Mouse (Mus musculus): ENCODE data around the gene Rhcg.

GRCm38 (mm10) chr7:79563675-79564074 lies 53.8 kb downstream of the Rhcg start:
- no peak for TF ChIP-seq POLR2A (IDR thresholded peaks at IDR 0.05; ENCODE audit: borderline replicate concordance, control insufficient read depth, low read depth, low read length)
- 0 out of 2 replicates have a peak, but pooled peaks have one; percentile 6 for TF ChIP-seq CTCF (IDR thresholded peaks at IDR 0.05; ENCODE audit: control insufficient read depth, insufficient read depth, low read length)

All from bone marrow, adult 2 months (tissue).